Mouse (Mus musculus): ENCODE data around the gene Dlg5. TPM values are rescaled to one million over a fixed set of nuclear protein-coding genes. Genes with fewer than 3 reads are reported as not detected.

Gene Dlg5
- polyA plus RNA-seq, 1 experiment from 2014 or later = 10.5 TPM

DNA sequence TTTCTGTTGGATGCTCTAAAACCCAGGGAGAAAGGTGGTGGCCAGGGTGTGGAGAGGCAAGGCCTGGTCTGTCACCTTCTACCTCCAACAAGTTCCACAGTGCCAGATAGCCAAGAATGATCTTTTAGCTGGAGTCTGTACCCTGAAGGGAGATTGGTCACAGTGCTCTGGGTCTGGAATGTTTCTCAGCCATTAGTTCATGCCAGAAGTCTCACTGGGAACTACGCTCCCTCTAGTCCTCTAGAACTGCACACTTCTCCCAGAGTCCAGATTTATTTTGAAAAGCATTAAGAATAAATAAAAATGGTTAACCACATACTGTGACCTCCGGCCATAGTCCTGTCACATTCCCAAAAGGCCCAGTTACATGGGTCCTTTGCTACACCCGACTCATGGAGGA lies 158.3 kb downstream of the Dlg5 start:
- ATAC-seq = no peak

DNA sequence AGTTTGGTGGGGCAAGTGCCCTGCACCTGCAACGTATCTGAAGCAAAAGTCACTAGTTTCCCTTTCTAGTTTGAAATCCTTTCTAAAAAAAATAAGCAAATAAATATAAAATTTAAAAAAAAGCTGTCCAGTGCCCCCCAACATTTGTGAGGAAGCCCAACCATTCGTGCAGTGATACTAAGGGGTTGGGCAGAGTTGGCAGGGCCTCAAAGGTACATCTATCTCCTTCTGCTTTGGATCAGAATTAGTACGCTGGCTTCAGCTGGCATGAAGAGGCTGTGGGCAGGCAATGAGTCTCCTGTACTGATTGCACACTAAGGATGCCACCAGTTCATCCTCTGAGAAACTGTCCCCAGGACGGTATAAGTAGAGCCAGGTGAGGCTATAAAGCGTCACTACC lies 159.2 kb downstream of the Dlg5 start:
- H3K9me3 ChIP-seq = no peaks in the 10 kb centered on the region
- no peak overlapping the region for H3K4me3 ChIP-seq (replicated peaks)
- no peak overlapping the region for H3K9ac ChIP-seq
- H3K27me3 ChIP-seq (replicated peaks) = no peaks in the 10 kb centered on the region
- H3K27ac ChIP-seq = no peak overlapping the region
- H3K36me3 ChIP-seq = no peaks in the 10 kb centered on the region
- 0 out of 2 replicates have a peak, but pooled peaks cover 3% of the 10 kb centered on the region for H3K4me1 ChIP-seq (replicated peaks)
- H3K4me2 ChIP-seq (replicated peaks) = no peak overlapping the region
- no peak for ATAC-seq
- WGBS = 57% methylated on average over 5 of the region's 5 CpGs

More for the DNA sequence above, 158.3 kb downstream of the Dlg5 start:
- Histone ChIP-seq H3K9me3 (no peaks in the 10 kb centered on the region), H3K36me3 (no peaks in the 10 kb centered on the region), H3K4me3 (replicated peaks) (no peak overlapping the region), H3K4me2 (replicated peaks) (no peak overlapping the region), H3K4me1 (replicated peaks) (no peaks in the 10 kb centered on the region), H3K27ac (no peak overlapping the region), H3K27me3 (replicated peaks) (no peaks in the 10 kb centered on the region), H3K9ac (no peak overlapping the region)
- WGBS = 83% methylated on average over 3 of the region's 3 CpGs

Other genes with a start within 250 kb of the Dlg5 start
- gene Kcnma1, start 231.4 kb downstream of the Dlg5 start, polyA plus RNA-seq (2015; fragmentation: Nextera tagmentation; extraction: Ambion mirVana) = 7.4 and 8.0 TPM in 2 replicates
- gene E330034G19Rik, start 47.3 kb upstream of the Dlg5 start, polyA plus RNA-seq (2015; fragmentation: Nextera tagmentation; extraction: Ambion mirVana) = not detected in 2 replicates
- 14.0 and 15.4 TPM in 2 replicates for gene Polr3a, start 241.1 kb upstream of the Dlg5 start, polyA plus RNA-seq (2015; fragmentation: Nextera tagmentation; extraction: Ambion mirVana)
- gene Rps24, start 241.2 kb upstream of the Dlg5 start, polyA plus RNA-seq (2015; fragmentation: Nextera tagmentation; extraction: Ambion mirVana) = 852 and 1,015 TPM in 2 replicates

Measured in intestine, embryonic 15.5 days (tissue).